ENCODE assay signal across 14 mouse cellular contexts in the genomic region with DNA sequence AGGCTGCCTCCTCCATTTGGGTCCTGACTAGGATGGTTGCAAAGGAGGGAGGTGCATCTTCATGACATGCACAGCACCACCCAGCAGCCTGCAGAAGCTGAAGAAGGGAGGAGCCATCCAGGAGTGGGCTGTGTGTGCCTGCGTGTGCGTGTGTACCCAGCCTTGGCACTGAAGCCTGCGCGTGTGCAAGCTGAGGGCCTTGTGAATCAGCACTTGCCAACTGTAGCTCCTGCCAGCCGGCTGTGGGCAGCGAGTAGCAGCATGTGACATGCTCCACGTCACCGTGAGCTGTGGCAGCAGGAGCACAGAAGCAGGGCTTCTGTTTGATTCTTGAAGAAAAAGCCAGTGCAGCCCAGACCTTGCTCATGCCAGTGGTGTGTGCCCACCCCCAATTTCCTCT. TPM values are rescaled to one million over a fixed set of nuclear protein-coding genes. Genes with fewer than 3 reads are reported as not detected.
DNase-seq lines count a peak whose midpoint lies in the region; ATAC-seq and TF ChIP-seq lines count a peak whose summit lies in the region.
"Had no signal": no experiment of that assay in that cellular context is flagged by ENCODE, and none has a peak within 500 bp of the region (broad histone marks: within the 10 kb centered on the region; RNA-seq: fewer than 3 reads in every experiment).

No protein-coding gene starts in this region.

- no peak overlapping the region for H3K9ac ChIP-seq in forebrain, embryonic 14.5 days (ENCODE audit: low read length)
- no peak overlapping the region for H3K9ac ChIP-seq in forebrain, embryonic 11.5 days (ENCODE audit: low read length)
- no peak overlapping the region for H3K9ac ChIP-seq in heart, adult 2 months (ENCODE audit: low read depth, low read length)

- ATAC-seq in forebrain, embryonic 14.5 days, result peak; percentile 32; the same call in 1 of the 2 replicates
- no peak for ATAC-seq in forebrain, embryonic 11.5 days (replicated peaks; ENCODE audit: low FRiP score)

- TF ChIP-seq CTCF in heart, adult 2 months (IDR thresholded peaks at IDR 0.05), result no peak

- no peak for TF ChIP-seq POLR2A in heart, adult 2 months (IDR thresholded peaks at IDR 0.05; ENCODE audit: insufficient read depth, low read depth, low read length)

- H3K36me3 ChIP-seq in forebrain, embryonic 14.5 days (ENCODE audit: control insufficient read depth, insufficient read depth, low read length), result no peaks in the 10 kb centered on the region
- H3K36me3 ChIP-seq in forebrain, embryonic 11.5 days (ENCODE audit: control insufficient read depth, insufficient read depth, low read length), result no peaks in the 10 kb centered on the region
- no peaks in the 10 kb centered on the region for H3K36me3 ChIP-seq in heart, adult 2 months (ENCODE audit: control insufficient read depth, insufficient read depth, low read length)

- no peak overlapping the region for H3K27ac ChIP-seq in forebrain, embryonic 14.5 days (ENCODE audit: low read depth, low read length)
- no peak overlapping the region for H3K27ac ChIP-seq in forebrain, embryonic 11.5 days (ENCODE audit: low read depth, low read length)
- no peak overlapping the region for H3K27ac ChIP-seq in heart, adult 2 months

- intact Hi-C loops in heart, adult 2 months (cut with DNase I), result no loop called here

- WGBS in forebrain, embryonic 14.5 days, result 79% methylated on average over 8 of the region's 8 CpGs
- 89% methylated on average over 8 of the region's 8 CpGs for WGBS in forebrain, embryonic 11.5 days
- 78% methylated on average over 8 of the region's 8 CpGs for WGBS in heart, adult 2 months

- H3K9me3 ChIP-seq in forebrain, embryonic 14.5 days (replicated peaks; ENCODE audit: control insufficient read depth, low read length), result no peaks in the 10 kb centered on the region
- H3K9me3 ChIP-seq in forebrain, embryonic 11.5 days (ENCODE audit: control insufficient read depth, low read length), result no peaks in the 10 kb centered on the region

- no peaks in the 10 kb centered on the region for H3K4me1 ChIP-seq in forebrain, embryonic 14.5 days (ENCODE audit: control insufficient read depth, insufficient read depth, low read length)
- no peaks in the 10 kb centered on the region for H3K4me1 ChIP-seq in forebrain, embryonic 11.5 days (replicated peaks; ENCODE audit: control insufficient read depth, insufficient read depth, low read length)
- H3K4me1 ChIP-seq in heart, adult 2 months (ENCODE audit: control insufficient read depth, insufficient read depth, low read length), result no peaks in the 10 kb centered on the region

- DNase-seq in forebrain, embryonic 14.5 days (ENCODE audit: low spot score), result peak; percentile 37
- no peak for DNase-seq in forebrain, embryonic 11.5 days (ENCODE audit: low spot score)
- peak; percentile 42 to 64 for DNase-seq in cerebellum, postnatal 25 days
- peak; percentile 67 to 68 for DNase-seq in layer of hippocampus, postnatal 10 days (ENCODE audit: low spot score in 2 of 2)
- peak; percentile 84 to 91 for DNase-seq in right cerebral cortex, adult 2 months (ENCODE audit: low spot score in 2 of 2)
- no peak for DNase-seq in heart, adult 2 months
- no peak for DNase-seq in thymus, adult 18-20 months
- DNase-seq in urinary bladder, postnatal 14 days (ENCODE audit: low spot score), result no peak
- DNase-seq: adrenal gland, postnatal 25 days; heart, postnatal 10 days; kidney, adult 9 months; spleen, adult 18-20 months; thymus, postnatal 4 days had no signal

- no peak for TF ChIP-seq EP300 in heart, adult 2 months (IDR thresholded peaks at IDR 0.05; ENCODE audit: insufficient read depth, low read depth, low read length)

- H3K4me2 ChIP-seq in forebrain, embryonic 14.5 days (ENCODE audit: low read length), result no peak overlapping the region
- no peak overlapping the region for H3K4me2 ChIP-seq in forebrain, embryonic 11.5 days (ENCODE audit: low read depth, low read length, severe bottlenecking)
- H3K4me2 ChIP-seq: liver, embryonic 11.5 days had no signal

- H3K27me3 ChIP-seq in forebrain, embryonic 14.5 days (replicated peaks; ENCODE audit: control insufficient read depth, insufficient read depth, low read length), result no peaks in the 10 kb centered on the region
- H3K27me3 ChIP-seq in forebrain, embryonic 11.5 days (ENCODE audit: control insufficient read depth, insufficient read depth, low read length), result no peaks in the 10 kb centered on the region
- H3K27me3 ChIP-seq in heart, adult 2 months (ENCODE audit: control insufficient read depth, insufficient read depth, low read length), result no peaks in the 10 kb centered on the region

- H3K79me2 ChIP-seq in heart, adult 2 months (replicated peaks; ENCODE audit: control insufficient read depth, insufficient read depth, low read length), result no peaks in the 10 kb centered on the region

- no peak overlapping the region for H3K4me3 ChIP-seq in forebrain, embryonic 14.5 days (ENCODE audit: low read depth, low read length)
- H3K4me3 ChIP-seq in forebrain, embryonic 11.5 days (ENCODE audit: low read depth, low read length), result no peak overlapping the region
- no peak overlapping the region for H3K4me3 ChIP-seq in heart, adult 2 months

RNA-seq across cellular contexts. Expression of gene Sorcs3, which starts 54.8 kb away (rescaled TPM):
- 5.3 and 7.2 TPM in 2 replicates for polyA plus RNA-seq in forebrain, embryonic 14.5 days (2014; fragmentation: Nextera tagmentation; extraction: Ambion mirVana)
- 2.1 and 2.2 TPM in 2 replicates for polyA plus RNA-seq in forebrain, embryonic 11.5 days (2014; fragmentation: Nextera tagmentation; extraction: Ambion mirVana)
- 10 to 100 TPM; 27.5 to 29.9 TPM for total RNA-seq in layer of hippocampus, postnatal 10 days (2021)
- total RNA-seq in heart, adult 2 months (2021), result not detected
- 0.09 TPM in 1 of 2 replicates, not detected in the other for polyA plus RNA-seq in heart, adult 2 months (2012; rRNA removed)

Comparison
In these comparisons a context has a peak if more than half of its experiments do, and no peak if none do; other contexts are left out.
1. DNase-seq: peak in forebrain, embryonic 14.5 days (single experiment), cerebellum, postnatal 25 days (2 of 2), layer of hippocampus, postnatal 10 days (2 of 2) and right cerebral cortex, adult 2 months (2 of 2); none in forebrain, embryonic 11.5 days (single experiment), heart, adult 2 months (0 of 2), thymus, adult 18-20 months (0 of 2) and urinary bladder, postnatal 14 days (single experiment).